9 mouse cellular contexts compared by ENCODE assay signal in genomic region chr2:91018061-91018788, GRCm38 (mm10). TPM values are rescaled to one million over a fixed set of nuclear protein-coding genes. Genes with fewer than 3 reads are reported as not detected.
A peak's percentile ranks its signal among the peaks of the same experiment; 100 is the strongest.
DNase-seq lines count a peak whose midpoint lies in the region; ATAC-seq and TF ChIP-seq lines count a peak whose summit lies in the region.
"Had no signal": no experiment of that assay in that cellular context is flagged by ENCODE, and none has a peak within 500 bp of the region (broad histone marks: within the 10 kb centered on the region; RNA-seq: fewer than 3 reads in every experiment).

No protein-coding gene starts in this region.

- no peak overlapping the region for H3K4me2 ChIP-seq in forebrain, embryonic 12.5 days
- H3K4me2 ChIP-seq in forebrain, embryonic 16.5 days (ENCODE audit: low read length) = no peak overlapping the region
- H3K4me2 ChIP-seq in liver, embryonic 14.5 days (ENCODE audit: low read depth) = no peak overlapping the region
- H3K4me2 ChIP-seq: midbrain, embryonic 12.5 days had no signal

- no peaks in the 10 kb centered on the region; the same call in 1 of the 2 replicates for H3K4me1 ChIP-seq in forebrain, embryonic 12.5 days
- H3K4me1 ChIP-seq in forebrain, embryonic 16.5 days (replicated peaks; ENCODE audit: control insufficient read depth, insufficient read depth, low read length) = no peaks in the 10 kb centered on the region; the same call in 1 of the 2 replicates
- H3K4me1 ChIP-seq in liver, embryonic 14.5 days (replicated peaks; ENCODE audit: control insufficient read depth in 2 of 2, insufficient read depth in 2 of 2, low read length in 1 of 2) = no peaks in the 10 kb centered on the region
- H3K4me1 ChIP-seq: midbrain, embryonic 12.5 days had no signal

- WGBS in forebrain, embryonic 12.5 days = 81% methylated on average over 8 of the region's 8 CpGs
- 74% methylated on average over 8 of the region's 8 CpGs for WGBS in forebrain, embryonic 16.5 days
- WGBS in liver, embryonic 14.5 days (ENCODE audit: insufficient replicate concordance) = 89% methylated on average over 8 of the region's 8 CpGs

- H3K36me3 ChIP-seq in forebrain, embryonic 12.5 days (replicated peaks) = peaks cover 54% of the 10 kb centered on the region
- peaks cover 23% of the 10 kb centered on the region for H3K36me3 ChIP-seq in forebrain, embryonic 16.5 days (ENCODE audit: control insufficient read depth, insufficient read depth)
- peaks cover 40% of the 10 kb centered on the region for H3K36me3 ChIP-seq in liver, embryonic 14.5 days (replicated peaks; ENCODE audit: control insufficient read depth, insufficient read depth, low read depth)

- H3K27me3 ChIP-seq in forebrain, embryonic 12.5 days = no peaks in the 10 kb centered on the region
- H3K27me3 ChIP-seq in forebrain, embryonic 16.5 days (replicated peaks; ENCODE audit: control insufficient read depth, insufficient read depth, low read length) = no peaks in the 10 kb centered on the region
- H3K27me3 ChIP-seq in liver, embryonic 14.5 days (ENCODE audit: control insufficient read depth, insufficient read depth, low read length) = no peaks in the 10 kb centered on the region
- H3K27me3 ChIP-seq: midbrain, embryonic 12.5 days had no signal

- H3K9me3 ChIP-seq in forebrain, embryonic 12.5 days = no peaks in the 10 kb centered on the region
- no peaks in the 10 kb centered on the region for H3K9me3 ChIP-seq in forebrain, embryonic 16.5 days (ENCODE audit: control insufficient read depth, low read length)
- no peaks in the 10 kb centered on the region for H3K9me3 ChIP-seq in liver, embryonic 14.5 days (ENCODE audit: control insufficient read depth, low read length)
- H3K9me3 ChIP-seq: midbrain, embryonic 12.5 days had no signal

- ATAC-seq in forebrain, embryonic 12.5 days (ENCODE audit: low FRiP score) = no peak
- no peak for ATAC-seq in forebrain, embryonic 16.5 days
- ATAC-seq in liver, embryonic 14.5 days (ENCODE audit: insufficient read depth) = no peak
- 0 out of 2 replicates have a peak, but pooled peaks have one; percentile 11 for ATAC-seq in common myeloid progenitor, adult 5-6 weeks (replicated peaks; ENCODE audit: low read depth, poor library complexity, severe bottlenecking)

- no peak overlapping the region for H3K9ac ChIP-seq in forebrain, embryonic 12.5 days
- H3K9ac ChIP-seq in forebrain, embryonic 16.5 days (replicated peaks; ENCODE audit: low read depth, low read length) = no peak overlapping the region
- no peak overlapping the region for H3K9ac ChIP-seq in liver, embryonic 14.5 days (replicated peaks)
- H3K9ac ChIP-seq: midbrain, embryonic 12.5 days had no signal

- peak overlapping the region; percentile 53; the same call in 1 of the 2 replicates for H3K27ac ChIP-seq in forebrain, embryonic 12.5 days
- no peak overlapping the region for H3K27ac ChIP-seq in forebrain, embryonic 16.5 days (ENCODE audit: low read length)
- no peak overlapping the region for H3K27ac ChIP-seq in liver, embryonic 14.5 days
- H3K27ac ChIP-seq: midbrain, embryonic 12.5 days had no signal

- TF ChIP-seq CTCF in liver, embryonic 14.5 days (IDR thresholded peaks at IDR 0.05; ENCODE audit: low read depth) = peak; percentile 14; the same call in 1 of the 2 replicates

- TF ChIP-seq EP300 in liver, embryonic 14.5 days (IDR thresholded peaks at IDR 0.05; ENCODE audit: low read depth) = no peak

- H3K4me3 ChIP-seq in forebrain, embryonic 12.5 days (replicated peaks) = no peak overlapping the region
- H3K4me3 ChIP-seq in forebrain, embryonic 16.5 days (replicated peaks; ENCODE audit: low read length) = no peak overlapping the region
- H3K4me3 ChIP-seq in liver, embryonic 14.5 days (ENCODE audit: insufficient read depth in 1 of 2, low read depth in 2 of 2, low read length in 2 of 2) = no peak overlapping the region
- H3K4me3 ChIP-seq: midbrain, embryonic 12.5 days had no signal

- no peak for DNase-seq in liver, embryonic 14.5 days (ENCODE audit: low read depth in 3 of 3, low spot score in 3 of 3)
- no peak for DNase-seq in liver
- peak; percentile 35 for DNase-seq in lung, postnatal 10 days
- DNase-seq in spleen, adult 12 weeks (ENCODE audit: low spot score) = no peak
- DNase-seq in kidney, adult 11 months = no peak

RNA-seq across cellular contexts. Expression of gene Rapsn, which starts 17.2 kb away (rescaled TPM):
- 1.9 and 2.6 TPM in 2 replicates for polyA plus RNA-seq in forebrain, embryonic 12.5 days (2016; fragmentation: Nextera tagmentation; extraction: Ambion mirVana)
- polyA plus RNA-seq in forebrain, embryonic 16.5 days (2015; fragmentation: Nextera tagmentation; extraction: Ambion mirVana) = 0.51 and 0.86 TPM in 2 replicates
- 0.55 and 0.78 TPM in 2 replicates for polyA plus RNA-seq in liver, embryonic 14.5 days (2012; rRNA removed)
- polyA plus RNA-seq in liver, embryonic 14.5 days (2014; fragmentation: Nextera tagmentation; extraction: Ambion mirVana) = 0.62 and 1.1 TPM in 2 replicates
- 3.9 and 5.0 TPM in 2 replicates for total RNA-seq in common myeloid progenitor, adult 5-6 weeks (2017)

RNA-seq across cellular contexts. Expression of gene Psmc3, which starts 35.6 kb away (rescaled TPM):
- 294 and 301 TPM in 2 replicates for polyA plus RNA-seq in forebrain, embryonic 12.5 days (2016; fragmentation: Nextera tagmentation; extraction: Ambion mirVana)
- polyA plus RNA-seq in forebrain, embryonic 16.5 days (2015; fragmentation: Nextera tagmentation; extraction: Ambion mirVana) = 236 and 238 TPM in 2 replicates
- polyA plus RNA-seq in liver, embryonic 14.5 days (2012; rRNA removed) = 77.7 and 126 TPM in 2 replicates
- polyA plus RNA-seq in liver, embryonic 14.5 days (2014; fragmentation: Nextera tagmentation; extraction: Ambion mirVana) = 174 and 186 TPM in 2 replicates
- total RNA-seq in common myeloid progenitor, adult 5-6 weeks (2017) = 227 and 246 TPM in 2 replicates

RNA-seq across cellular contexts. Expression of gene Slc39a13, which starts 52.0 kb away (rescaled TPM):
- polyA plus RNA-seq in forebrain, embryonic 12.5 days (2016; fragmentation: Nextera tagmentation; extraction: Ambion mirVana) = 22.6 and 24.3 TPM in 2 replicates
- 23.1 and 33.3 TPM in 2 replicates for polyA plus RNA-seq in forebrain, embryonic 16.5 days (2015; fragmentation: Nextera tagmentation; extraction: Ambion mirVana)
- polyA plus RNA-seq in liver, embryonic 14.5 days (2012; rRNA removed) = 11.1 and 11.2 TPM in 2 replicates
- polyA plus RNA-seq in liver, embryonic 14.5 days (2014; fragmentation: Nextera tagmentation; extraction: Ambion mirVana) = 8.1 and 8.4 TPM in 2 replicates
- 8.9 and 10.7 TPM in 2 replicates for total RNA-seq in common myeloid progenitor, adult 5-6 weeks (2017)
